Mouse (Mus musculus) CH12.LX (cell line): Measurements from ENCODE around the gene Mecr. TPM values are rescaled to one million over a fixed set of nuclear protein-coding genes. Genes with fewer than 3 reads are reported as not detected.

Source experiments
- DNase-seq: peaks from one replicate; pipeline ENCODE4 v3.0.0-alpha.2; 2013; ENCODE audit errors: extremely low read depth
- H3K27ac ChIP-seq: 2 replicates; pipeline ENCODE4 v1.5.1; 2012; ENCODE audit warnings: low read depth, mild to moderate bottlenecking, control low read depth, moderate library complexity; ENCODE audit not compliant: insufficient read depth
- H3K27me3 ChIP-seq: replicated peaks from 2 replicates; pipeline ENCODE3; 2012; ENCODE audit warnings: inconsistent platforms
- H3K36me3 ChIP-seq, 2 experiments: replicated peaks in 1 of 2; 2 replicates each; pipeline versions ENCODE3 to v1.6.1; 2012; ENCODE audit warnings: inconsistent platforms in 1 of 2, low read length in 1 of 2, mild to moderate bottlenecking in 1 of 2, mixed read lengths in 1 of 2, moderate library complexity in 1 of 2; ENCODE audit not compliant: control insufficient read depth in 1 of 2, insufficient read depth in 1 of 2
- H3K4me1 ChIP-seq, 2 experiments: 2 replicates each; pipeline ENCODE4 v1.6.1; 2012; ENCODE audit warnings: inconsistent platforms in 1 of 2, moderate library complexity in 1 of 2; ENCODE audit not compliant: insufficient read depth in 2 of 2, control insufficient read depth in 1 of 2
- H3K4me2 ChIP-seq: 2 replicates; pipeline ENCODE4 v1.6.1; 2012; ENCODE audit warnings: low read depth, mild to moderate bottlenecking, control low read depth; ENCODE audit not compliant: poor library complexity, insufficient read depth, severe bottlenecking
- H3K4me3 ChIP-seq, 3 experiments: fragments of 150-350 bp in 1 of 3; sonication (generic) in 1 of 3; replicated peaks in 1 of 3; 2 replicates each; pipeline versions ENCODE3 to v1.5.1; 2011 to 2012; ENCODE audit warnings: low read depth in 2 of 3, low read length in 2 of 3, mild to moderate bottlenecking in 2 of 3, moderate library complexity in 2 of 3, control low read depth in 1 of 3, improper control_type of control experiment in 1 of 3, inconsistent platforms in 1 of 3, mixed read lengths in 1 of 3; ENCODE audit not compliant: poor library complexity in 1 of 3
- H3K79me2 ChIP-seq: replicated peaks from 2 replicates; pipeline ENCODE4 v1.6.1; 2012; ENCODE audit warnings: mild to moderate bottlenecking, moderate library complexity; ENCODE audit not compliant: control insufficient read depth, poor library complexity, insufficient read depth, severe bottlenecking; ENCODE audit errors: extremely low read depth
- H3K9ac ChIP-seq: 2 replicates; pipeline ENCODE4 v1.6.1; 2012; ENCODE audit warnings: low read depth, mild to moderate bottlenecking, control low read depth, moderate library complexity; ENCODE audit not compliant: insufficient read depth
- H3K9me3 ChIP-seq: replicated peaks from 2 replicates; pipeline ENCODE3; 2012; ENCODE audit warnings: low read length, inconsistent platforms, mixed read lengths
- BHLHE40 ChIP-seq: IDR thresholded peaks from 2 replicates; pipeline ENCODE4 v1.6.1; 2011; ENCODE audit warnings: mild to moderate bottlenecking, low read depth, low read length, improper control_type of control experiment
- CHD1 ChIP-seq: IDR thresholded peaks from 2 replicates; pipeline ENCODE4 v1.6.1; 2012; ENCODE audit warnings: low read depth, low read length, improper control_type of control experiment, inconsistent platforms
- CHD2 ChIP-seq: IDR thresholded peaks from 2 replicates; pipeline ENCODE4 v1.6.1; 2011; ENCODE audit warnings: low read length, improper control_type of control experiment
- CTCF ChIP-seq, 2 experiments: IDR thresholded peaks in 1 of 2; conservative IDR thresholded peaks in 1 of 2; 2 replicates each; pipeline ENCODE4 v1.5.1; 2011 to 2012; ENCODE audit warnings: low read depth in 2 of 2, low read length in 2 of 2, improper control_type of control experiment in 1 of 2, inconsistent platforms in 1 of 2, mild to moderate bottlenecking in 1 of 2, moderate library complexity in 1 of 2
- E2F4 ChIP-seq: IDR thresholded peaks from 2 replicates; pipeline ENCODE4 v1.6.1; 2011; ENCODE audit warnings: low read depth, low read length, improper control_type of control experiment; ENCODE audit not compliant: insufficient replicate concordance
- ELF1 ChIP-seq: IDR thresholded peaks from 2 replicates; pipeline ENCODE4 v1.6.1; 2014; ENCODE audit warnings: low read depth, mild to moderate bottlenecking, inconsistent platforms, low read length, improper control_type of control experiment
- EP300 ChIP-seq: IDR thresholded peaks from 2 replicates; pipeline ENCODE4 v1.6.1; 2011; ENCODE audit warnings: low read length, improper control_type of control experiment
- GABPA ChIP-seq: IDR thresholded peaks from 2 replicates; pipeline ENCODE4 v1.6.1; 2012; ENCODE audit warnings: low read depth, low read length, improper control_type of control experiment, inconsistent platforms; ENCODE audit not compliant: insufficient replicate concordance
- JUND ChIP-seq: conservative IDR thresholded peaks from 2 replicates; pipeline ENCODE4 v1.6.1; 2011; ENCODE audit warnings: low read depth, low read length, improper control_type of control experiment
- KAT2A ChIP-seq: IDR thresholded peaks from 2 replicates; pipeline ENCODE4 v1.6.1; 2012; ENCODE audit warnings: low read length, improper control_type of control experiment, inconsistent platforms; ENCODE audit not compliant: insufficient replicate concordance
- MAFK ChIP-seq: IDR thresholded peaks from 2 replicates; pipeline ENCODE4 v1.6.1; 2011; ENCODE audit warnings: low read length, improper control_type of control experiment; ENCODE audit not compliant: insufficient replicate concordance
- MAX ChIP-seq: IDR thresholded peaks from 2 replicates; pipeline ENCODE4 v1.6.1; 2011; ENCODE audit warnings: low read length, improper control_type of control experiment
- MAZ ChIP-seq: IDR thresholded peaks from 2 replicates; pipeline ENCODE4 v1.6.1; 2012; ENCODE audit warnings: low read depth, mild to moderate bottlenecking, inconsistent platforms, low read length, improper control_type of control experiment, moderate library complexity
- MXI1 ChIP-seq: IDR thresholded peaks from 2 replicates; pipeline ENCODE4 v1.6.1; 2011; ENCODE audit warnings: mild to moderate bottlenecking, low read depth, low read length, improper control_type of control experiment
- MYC ChIP-seq: IDR thresholded peaks from 2 replicates; pipeline ENCODE4 v1.6.1; 2011; ENCODE audit warnings: low read depth, mild to moderate bottlenecking, improper control_type of control experiment, low read length
- NRF1 ChIP-seq: IDR thresholded peaks from 2 replicates; pipeline ENCODE4 v1.6.1; 2014; ENCODE audit warnings: low read depth, mild to moderate bottlenecking, inconsistent platforms, low read length, improper control_type of control experiment, moderate library complexity
- PAX5 ChIP-seq: IDR thresholded peaks from 2 replicates; pipeline ENCODE4 v1.6.1; 2012; ENCODE audit warnings: low read length, inconsistent platforms, mixed read lengths
- POLR2AphosphoS2 ChIP-seq: IDR thresholded peaks from 2 replicates; pipeline ENCODE4 v1.6.1; 2011; ENCODE audit warnings: low read depth, low read length, improper control_type of control experiment
- RAD21 ChIP-seq: IDR thresholded peaks from 2 replicates; pipeline ENCODE4 v1.6.1; 2011; ENCODE audit warnings: low read depth, mild to moderate bottlenecking, low read length, improper control_type of control experiment, moderate library complexity
- SIN3A ChIP-seq: IDR thresholded peaks from 2 replicates; pipeline ENCODE4 v1.6.1; 2012; ENCODE audit warnings: low read length, improper control_type of control experiment, inconsistent platforms
- TBP ChIP-seq: conservative IDR thresholded peaks from 2 replicates; pipeline ENCODE4 v1.6.1; 2011; ENCODE audit warnings: low read depth, low read length, improper control_type of control experiment
- TCF12 ChIP-seq: IDR thresholded peaks from 2 replicates; pipeline ENCODE4 v1.6.1; 2014; ENCODE audit warnings: low read depth, mild to moderate bottlenecking, inconsistent platforms, low read length, improper control_type of control experiment
- UBTF ChIP-seq: IDR thresholded peaks from 2 replicates; pipeline ENCODE4 v1.6.1; 2012; ENCODE audit warnings: low read depth, mild to moderate bottlenecking, inconsistent platforms, low read length, improper control_type of control experiment, moderate library complexity
- USF1 ChIP-seq: IDR thresholded peaks from 2 replicates; pipeline ENCODE4 v1.6.1; 2014; ENCODE audit warnings: low read depth, mild to moderate bottlenecking, inconsistent platforms, low read length, improper control_type of control experiment
- ZNF384 ChIP-seq: IDR thresholded peaks from 2 replicates; pipeline ENCODE4 v1.6.1; 2012; ENCODE audit warnings: low read depth, low read length, improper control_type of control experiment, inconsistent platforms
- dilution Hi-C: fragments of 300-500 bp; cut with MboI; formaldehyde crosslinking; loops from 2 replicates; pipeline ENCODE4 v1.14.3; 2020; ENCODE audit warnings: low sequenced_read_pairs; ENCODE audit not compliant: extremely low pct_unique_long_range_greater_than_20kb, extremely low pct_ligation_motif_present
- in situ Hi-C: fragments of 300-500 bp; cut with MboI; formaldehyde crosslinking; loops from 3 replicates; pipeline ENCODE4 v1.14.3; 2019; ENCODE audit warnings: low sequenced_read_pairs, low pct_ligation_motif_present, low pct_unique_long_range_greater_than_20kb, mixed read lengths
- polyA plus RNA-seq: library from polyadenylated mRNA; unstranded; fragments of >175 nt; gene quantifications from 2 replicates; pipeline ENCODE4 v1.2.1, GENCODE M21; 2012; ENCODE audit warnings: low read depth; ENCODE audit not compliant: insufficient read length
- total RNA-seq, 2 experiments: library from RNA; depleted of rRNA; stranded (reverse); fragments of 300-350 nt in 1 of 2; fragments of >200 nt in 1 of 2; gene quantifications; 2 replicates each; pipeline ENCODE4 v1.2.3; 2012 to 2014

Gene Mecr
- total and polyA plus RNA-seq, 3 experiments: 43.0 to 77.3 (median 54.6) TPM

DNA sequence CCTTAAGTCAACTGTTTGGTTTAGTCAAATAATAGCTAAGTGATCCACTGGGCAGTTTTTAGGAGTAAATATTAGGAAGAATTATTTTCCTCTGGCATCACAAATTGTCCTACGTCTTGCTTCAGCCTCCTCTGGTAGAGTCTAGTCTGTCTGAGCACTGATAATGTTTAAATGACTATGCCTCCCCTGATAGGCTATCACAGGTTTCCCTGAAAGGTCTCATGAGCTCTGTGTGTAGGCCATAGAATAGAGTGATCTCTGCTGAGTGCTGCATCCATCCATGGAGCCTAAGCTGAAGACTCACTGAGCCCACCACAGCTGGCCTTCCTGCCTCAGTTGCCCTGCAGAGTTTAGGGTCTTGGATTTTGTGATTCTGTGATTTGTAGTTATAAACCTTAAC lies 45.3 kb downstream of the Mecr start:
- Histone ChIP-seq H3K4me3 (no peak overlapping the region), H3K36me3 (peaks cover 45 to 89% of the 10 kb centered on the region in 2 experiments), H3K9ac (no peak overlapping the region), H3K27ac (no peak overlapping the region), H3K4me1 (peaks cover 0 to 9% of the 10 kb centered on the region in 2 experiments; a peak in 2 of 4 replicates)
- TF ChIP-seq SIN3A (no peak), CTCF (conservative IDR thresholded peaks at IDR 0.05 in 1 of 2, IDR thresholded peaks at IDR 0.05 in 1 of 2; ENCODE audit: low read depth in 2 of 2, low read length in 2 of 2) (no peak), BHLHE40 (no peak), GABPA (no peak), ZNF384 (no peak), ELF1 (no peak), UBTF (no peak), MAX (no peak), TBP (no peak), NRF1 (no peak), MAZ (no peak), MXI1 (no peak), EP300 (no peak), CHD2 (no peak), RAD21 (no peak), E2F4 (no peak), JUND (no peak), TCF12 (no peak), USF1 (no peak)
- TF ChIP-seq, all 38 proteins: peak for 0
- Histone ChIP-seq H3K27me3 (no peaks in the 10 kb centered on the region), H3K79me2 (peaks cover 75% of the 10 kb centered on the region), H3K9me3 (no peaks in the 10 kb centered on the region), H3K4me2 (no peak overlapping the region)
- in situ Hi-C loops: no loop called here
- DNase-seq: no peak
- dilution Hi-C loops: no loop called here

DNA sequence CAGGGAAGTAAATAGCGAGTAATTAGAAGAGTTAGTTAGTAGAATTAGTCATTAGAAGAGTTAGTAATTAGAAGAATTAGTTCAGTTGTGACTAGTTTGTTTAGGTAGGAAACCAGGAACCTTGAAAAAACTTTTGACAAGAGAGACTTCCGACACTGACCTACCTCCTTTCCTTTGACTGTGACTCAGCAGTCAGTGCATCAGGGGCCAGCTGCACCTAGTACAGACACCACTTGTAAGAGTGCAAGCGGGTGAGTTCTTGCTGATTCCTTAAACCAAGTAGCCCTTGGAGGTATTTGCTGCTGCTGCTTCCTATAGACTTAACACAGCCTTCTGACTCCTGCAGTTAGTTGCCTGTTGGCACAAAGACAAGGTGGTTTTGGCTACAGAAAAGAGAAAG lies 47.4 kb downstream of the Mecr start:
- no peak overlapping the region for H3K4me3 ChIP-seq
- in situ Hi-C loops (no loop called here), dilution Hi-C loops (no loop called here)
- no peaks in the 10 kb centered on the region for H3K9me3 ChIP-seq
- peaks cover 54% of the 10 kb centered on the region for H3K79me2 ChIP-seq
- H3K4me1 ChIP-seq: peaks cover 0 to 16% of the 10 kb centered on the region in 2 experiments; a peak in 2 of 4 replicates
- DNase-seq: no peak
- H3K4me2 ChIP-seq: no peak overlapping the region
- H3K27me3 ChIP-seq: no peaks in the 10 kb centered on the region
- TF ChIP-seq MXI1 (no peak), MYC (no peak), BHLHE40 (no peak), CHD1 (no peak), MAX (no peak), KAT2A (no peak), CTCF (conservative IDR thresholded peaks at IDR 0.05 in 1 of 2, IDR thresholded peaks at IDR 0.05 in 1 of 2; ENCODE audit: low read depth in 2 of 2, low read length in 2 of 2) (no peak), E2F4 (no peak), JUND (no peak), POLR2AphosphoS2 (no peak), GABPA (no peak), TBP (no peak), TCF12 (no peak), PAX5 (no peak), MAFK (no peak), MAZ (no peak), SIN3A (no peak)
- TF ChIP-seq, all 38 proteins: peak for 0
- Histone ChIP-seq H3K9ac (no peak overlapping the region), H3K36me3 (peaks cover 53 to 85% of the 10 kb centered on the region in 2 experiments), H3K27ac (no peak overlapping the region)
